Mouse (Mus musculus): ENCODE measurements around the gene C5ar2.
A peak's percentile ranks its signal among the peaks of the same experiment; 100 is the strongest.
"Not testable (repeated sequence)": the region's sequence is repeated elsewhere in the genome, so short reads cannot be mapped to it uniquely, and the experiment has no call there.

Gene C5ar2

GRCm38 (mm10) chr7:16244067-16244466 is at the start of gene C5ar2:
C5ar2 (minus strand) TSS chr7:16244154.
- no peak for DNase-seq

- DNase-seq = no peak
Observed at GRCm38 (mm10) chr7:16287791-16288190, 43.8 kb upstream of the C5ar2 start.

GRCm38 (mm10) chr7:16287016-16287415 is 43.1 kb upstream of the C5ar2 start:
- DNase-seq = no peak

- DNase-seq = peak; percentile 100
Observed at GRCm38 (mm10) chr7:16286026-16286961, 42.3 kb upstream of the C5ar2 start, which contains the start of gene Ccdc9. Ccdc9 (minus strand) TSS chr7:16286795.

GRCm38 (mm10) chr7:16285450-16286025 is 41.6 kb upstream of the C5ar2 start:
- DNase-seq = peak; percentile 66 to 70

GRCm38 (mm10) chr7:16284904-16285303 is 41.0 kb upstream of the C5ar2 start:
- DNase-seq = no peak

- DNase-seq = no peak
Observed at GRCm38 (mm10) chr7:16284001-16284400, 40.0 kb upstream of the C5ar2 start.

GRCm38 (mm10) chr7:16282334-16282733 is 38.4 kb upstream of the C5ar2 start:
- no peak for DNase-seq

- DNase-seq = no peak
Observed at GRCm38 (mm10) chr7:16280721-16281120, 36.8 kb upstream of the C5ar2 start.

- peak in 1 of 2 experiments; percentile 24 for DNase-seq
Observed at GRCm38 (mm10) chr7:16274922-16275890, 31.3 kb upstream of the C5ar2 start.

GRCm38 (mm10) chr7:16273766-16274140 is 29.8 kb upstream of the C5ar2 start:
- DNase-seq = peak in 1 of 2 experiments; percentile 83

GRCm38 (mm10) chr7:16273081-16273765 is 29.3 kb upstream of the C5ar2 start, which contains the start of gene Inafm1:
Inafm1 (minus strand) TSS chr7:16273617.
- DNase-seq = peak; percentile 94 to 96

GRCm38 (mm10) chr7:16272681-16273080 is 28.7 kb upstream of the C5ar2 start:
- DNase-seq = peak; percentile 83

GRCm38 (mm10) chr7:16271139-16271538 is 27.2 kb upstream of the C5ar2 start:
- no peak for DNase-seq

GRCm38 (mm10) chr7:16266593-16266992 is 22.6 kb upstream of the C5ar2 start:
- not testable (repeated sequence) for DNase-seq

GRCm38 (mm10) chr7:16265856-16266255 is 21.9 kb upstream of the C5ar2 start:
- DNase-seq = no peak

- DNase-seq = no peak
Observed at GRCm38 (mm10) chr7:16263843-16264242, 19.9 kb upstream of the C5ar2 start.

GRCm38 (mm10) chr7:16263015-16263787 is 19.2 kb upstream of the C5ar2 start:
- peak; percentile 89 to 92 for DNase-seq

- DNase-seq = no peak
Observed at GRCm38 (mm10) chr7:16261097-16261496, 17.1 kb upstream of the C5ar2 start.

- DNase-seq = no peak
Observed at GRCm38 (mm10) chr7:16259110-16259590, 15.2 kb upstream of the C5ar2 start, which contains the start of gene C5ar1. C5ar1 (minus strand) TSS chr7:16259540.

GRCm38 (mm10) chr7:16257830-16258229 is 13.9 kb upstream of the C5ar2 start:
- DNase-seq = no peak
